Mouse (Mus musculus) CH12.LX (cell line): ENCODE measurements around the gene Pkib. TPM values are rescaled to one million over a fixed set of nuclear protein-coding genes. Genes with fewer than 3 reads are reported as not detected.

Experiments used
- DNase-seq: peaks from one replicate; pipeline ENCODE4 v3.0.0-alpha.2; 2013; ENCODE audit errors: extremely low read depth
- H3K27ac ChIP-seq: 2 replicates; pipeline ENCODE4 v1.5.1; 2012; ENCODE audit warnings: low read depth, mild to moderate bottlenecking, control low read depth, moderate library complexity; ENCODE audit not compliant: insufficient read depth
- H3K27me3 ChIP-seq: replicated peaks from 2 replicates; pipeline ENCODE3; 2012; ENCODE audit warnings: inconsistent platforms
- H3K36me3 ChIP-seq, 2 experiments: replicated peaks in 1 of 2; 2 replicates each; pipeline versions ENCODE3 to v1.6.1; 2012; ENCODE audit warnings: inconsistent platforms in 1 of 2, low read length in 1 of 2, mild to moderate bottlenecking in 1 of 2, mixed read lengths in 1 of 2, moderate library complexity in 1 of 2; ENCODE audit not compliant: control insufficient read depth in 1 of 2, insufficient read depth in 1 of 2
- H3K4me1 ChIP-seq, 2 experiments: 2 replicates each; pipeline ENCODE4 v1.6.1; 2012; ENCODE audit warnings: inconsistent platforms in 1 of 2, moderate library complexity in 1 of 2; ENCODE audit not compliant: insufficient read depth in 2 of 2, control insufficient read depth in 1 of 2
- H3K4me2 ChIP-seq: 2 replicates; pipeline ENCODE4 v1.6.1; 2012; ENCODE audit warnings: low read depth, mild to moderate bottlenecking, control low read depth; ENCODE audit not compliant: poor library complexity, insufficient read depth, severe bottlenecking
- H3K4me3 ChIP-seq, 3 experiments: fragments of 150-350 bp in 1 of 3; sonication (generic) in 1 of 3; replicated peaks in 1 of 3; 2 replicates each; pipeline versions ENCODE3 to v1.5.1; 2011 to 2012; ENCODE audit warnings: low read depth in 2 of 3, low read length in 2 of 3, mild to moderate bottlenecking in 2 of 3, moderate library complexity in 2 of 3, control low read depth in 1 of 3, improper control_type of control experiment in 1 of 3, inconsistent platforms in 1 of 3, mixed read lengths in 1 of 3; ENCODE audit not compliant: poor library complexity in 1 of 3
- H3K79me2 ChIP-seq: replicated peaks from 2 replicates; pipeline ENCODE4 v1.6.1; 2012; ENCODE audit warnings: mild to moderate bottlenecking, moderate library complexity; ENCODE audit not compliant: control insufficient read depth, poor library complexity, insufficient read depth, severe bottlenecking; ENCODE audit errors: extremely low read depth
- H3K9ac ChIP-seq: 2 replicates; pipeline ENCODE4 v1.6.1; 2012; ENCODE audit warnings: low read depth, mild to moderate bottlenecking, control low read depth, moderate library complexity; ENCODE audit not compliant: insufficient read depth
- H3K9me3 ChIP-seq: replicated peaks from 2 replicates; pipeline ENCODE3; 2012; ENCODE audit warnings: low read length, inconsistent platforms, mixed read lengths
- BHLHE40 ChIP-seq: IDR thresholded peaks from 2 replicates; pipeline ENCODE4 v1.6.1; 2011; ENCODE audit warnings: mild to moderate bottlenecking, low read depth, low read length, improper control_type of control experiment
- CHD1 ChIP-seq: IDR thresholded peaks from 2 replicates; pipeline ENCODE4 v1.6.1; 2012; ENCODE audit warnings: low read depth, low read length, improper control_type of control experiment, inconsistent platforms
- CHD2 ChIP-seq: IDR thresholded peaks from 2 replicates; pipeline ENCODE4 v1.6.1; 2011; ENCODE audit warnings: low read length, improper control_type of control experiment
- E2F4 ChIP-seq: IDR thresholded peaks from 2 replicates; pipeline ENCODE4 v1.6.1; 2011; ENCODE audit warnings: low read depth, low read length, improper control_type of control experiment; ENCODE audit not compliant: insufficient replicate concordance
- ELF1 ChIP-seq: IDR thresholded peaks from 2 replicates; pipeline ENCODE4 v1.6.1; 2014; ENCODE audit warnings: low read depth, mild to moderate bottlenecking, inconsistent platforms, low read length, improper control_type of control experiment
- EP300 ChIP-seq: IDR thresholded peaks from 2 replicates; pipeline ENCODE4 v1.6.1; 2011; ENCODE audit warnings: low read length, improper control_type of control experiment
- ETS1 ChIP-seq: conservative IDR thresholded peaks from 2 replicates; pipeline ENCODE4 v1.6.1; 2012; ENCODE audit warnings: low read depth, mild to moderate bottlenecking, inconsistent platforms, low read length, improper control_type of control experiment, moderate library complexity
- KAT2A ChIP-seq: IDR thresholded peaks from 2 replicates; pipeline ENCODE4 v1.6.1; 2012; ENCODE audit warnings: low read length, improper control_type of control experiment, inconsistent platforms; ENCODE audit not compliant: insufficient replicate concordance
- MAFK ChIP-seq: IDR thresholded peaks from 2 replicates; pipeline ENCODE4 v1.6.1; 2011; ENCODE audit warnings: low read length, improper control_type of control experiment; ENCODE audit not compliant: insufficient replicate concordance
- MAX ChIP-seq: IDR thresholded peaks from 2 replicates; pipeline ENCODE4 v1.6.1; 2011; ENCODE audit warnings: low read length, improper control_type of control experiment
- MAZ ChIP-seq: IDR thresholded peaks from 2 replicates; pipeline ENCODE4 v1.6.1; 2012; ENCODE audit warnings: low read depth, mild to moderate bottlenecking, inconsistent platforms, low read length, improper control_type of control experiment, moderate library complexity
- MEF2A ChIP-seq: IDR thresholded peaks from 2 replicates; pipeline ENCODE4 v1.6.1; 2014; ENCODE audit warnings: low read depth, mild to moderate bottlenecking, inconsistent platforms, low read length, improper control_type of control experiment, borderline replicate concordance
- MXI1 ChIP-seq: IDR thresholded peaks from 2 replicates; pipeline ENCODE4 v1.6.1; 2011; ENCODE audit warnings: mild to moderate bottlenecking, low read depth, low read length, improper control_type of control experiment
- NELFE ChIP-seq: IDR thresholded peaks from 2 replicates; pipeline ENCODE4 v1.6.1; 2011; ENCODE audit warnings: low read depth, low read length, improper control_type of control experiment
- PAX5 ChIP-seq: IDR thresholded peaks from 2 replicates; pipeline ENCODE4 v1.6.1; 2012; ENCODE audit warnings: low read length, inconsistent platforms, mixed read lengths
- POLR2AphosphoS2 ChIP-seq: IDR thresholded peaks from 2 replicates; pipeline ENCODE4 v1.6.1; 2011; ENCODE audit warnings: low read depth, low read length, improper control_type of control experiment
- RAD21 ChIP-seq: IDR thresholded peaks from 2 replicates; pipeline ENCODE4 v1.6.1; 2011; ENCODE audit warnings: low read depth, mild to moderate bottlenecking, low read length, improper control_type of control experiment, moderate library complexity
- RCOR1 ChIP-seq: conservative IDR thresholded peaks from 2 replicates; pipeline ENCODE4 v1.6.1; 2012; ENCODE audit warnings: low read depth, mild to moderate bottlenecking, inconsistent platforms, low read length, improper control_type of control experiment
- SMC3 ChIP-seq: IDR thresholded peaks from 2 replicates; pipeline ENCODE4 v1.6.1; 2011; ENCODE audit warnings: low read depth, low read length, improper control_type of control experiment
- TBP ChIP-seq: conservative IDR thresholded peaks from 2 replicates; pipeline ENCODE4 v1.6.1; 2011; ENCODE audit warnings: low read depth, low read length, improper control_type of control experiment
- TCF12 ChIP-seq: IDR thresholded peaks from 2 replicates; pipeline ENCODE4 v1.6.1; 2014; ENCODE audit warnings: low read depth, mild to moderate bottlenecking, inconsistent platforms, low read length, improper control_type of control experiment
- UBTF ChIP-seq: IDR thresholded peaks from 2 replicates; pipeline ENCODE4 v1.6.1; 2012; ENCODE audit warnings: low read depth, mild to moderate bottlenecking, inconsistent platforms, low read length, improper control_type of control experiment, moderate library complexity
- USF1 ChIP-seq: IDR thresholded peaks from 2 replicates; pipeline ENCODE4 v1.6.1; 2014; ENCODE audit warnings: low read depth, mild to moderate bottlenecking, inconsistent platforms, low read length, improper control_type of control experiment
- USF2 ChIP-seq: conservative IDR thresholded peaks from 2 replicates; pipeline ENCODE4 v1.6.1; 2011; ENCODE audit warnings: low read depth, low read length, improper control_type of control experiment
- ZKSCAN1 ChIP-seq: IDR thresholded peaks from 2 replicates; pipeline ENCODE4 v1.6.1; 2012; ENCODE audit warnings: low read depth, inconsistent platforms, low read length, improper control_type of control experiment, borderline replicate concordance
- dilution Hi-C: fragments of 300-500 bp; cut with MboI; formaldehyde crosslinking; loops from 2 replicates; pipeline ENCODE4 v1.14.3; 2020; ENCODE audit warnings: low sequenced_read_pairs; ENCODE audit not compliant: extremely low pct_unique_long_range_greater_than_20kb, extremely low pct_ligation_motif_present
- in situ Hi-C: fragments of 300-500 bp; cut with MboI; formaldehyde crosslinking; loops from 3 replicates; pipeline ENCODE4 v1.14.3; 2019; ENCODE audit warnings: low sequenced_read_pairs, low pct_ligation_motif_present, low pct_unique_long_range_greater_than_20kb, mixed read lengths
- polyA plus RNA-seq: library from polyadenylated mRNA; unstranded; fragments of >175 nt; gene quantifications from 2 replicates; pipeline ENCODE4 v1.2.1, GENCODE M21; 2012; ENCODE audit warnings: low read depth; ENCODE audit not compliant: insufficient read length
- total RNA-seq, 2 experiments: library from RNA; depleted of rRNA; stranded (reverse); fragments of 300-350 nt in 1 of 2; fragments of >200 nt in 1 of 2; gene quantifications; 2 replicates each; pipeline ENCODE4 v1.2.3; 2012 to 2014

Gene Pkib
- total and polyA plus RNA-seq, 3 experiments: 1.3 to 4.1 (median 1.9) TPM

- Histone ChIP-seq H3K79me2 (no peaks in the 10 kb centered on the region), H3K36me3 (no peaks in the 10 kb centered on the region), H3K4me2 (no peak overlapping the region), H3K9ac (no peak overlapping the region), H3K9me3 (no peaks in the 10 kb centered on the region), H3K27me3 (no peaks in the 10 kb centered on the region), H3K4me3 (no peak overlapping the region), H3K4me1 (peaks cover 0 to 3% of the 10 kb centered on the region in 2 experiments; a peak in 1 of 4 replicates), H3K27ac (no peak overlapping the region)
- in situ Hi-C loops: no loop called here
- dilution Hi-C loops: no loop called here
- TF ChIP-seq CHD1: no peak
- TF ChIP-seq RCOR1: no peak
- no peak for TF ChIP-seq TBP
- TF ChIP-seq CHD2: no peak
- TF ChIP-seq MAFK: no peak
- no peak for TF ChIP-seq MXI1
- TF ChIP-seq ELF1: no peak
- TF ChIP-seq SMC3: no peak
- no peak for TF ChIP-seq EP300
- TF ChIP-seq MAX: no peak
- no peak for TF ChIP-seq MAZ
- no peak for TF ChIP-seq PAX5
- no peak for TF ChIP-seq MEF2A
- DNase-seq: no peak
Observed at GRCm38 (mm10) chr10:57594266-57594665, 37.5 kb upstream of the Pkib start.

- dilution Hi-C loops (no loop called here), in situ Hi-C loops (no loop called here)
- H3K4me3 ChIP-seq: no peak overlapping the region
- no peak overlapping the region for H3K4me2 ChIP-seq
- no peaks in the 10 kb centered on the region for H3K36me3 ChIP-seq
- no peak for DNase-seq
- no peaks in the 10 kb centered on the region for H3K79me2 ChIP-seq
- H3K27me3 ChIP-seq: no peaks in the 10 kb centered on the region
- H3K9ac ChIP-seq: no peak overlapping the region
- no peaks in the 10 kb centered on the region for H3K9me3 ChIP-seq
- H3K4me1 ChIP-seq: peaks cover 2 to 11% of the 10 kb centered on the region in 2 experiments; a peak in 2 of 4 replicates
- H3K27ac ChIP-seq: no peak overlapping the region
- TF ChIP-seq BHLHE40 (no peak), MAZ (no peak), UBTF (no peak), TCF12 (no peak), NELFE (no peak), KAT2A (no peak), USF2 (no peak), PAX5 (no peak), ZKSCAN1 (no peak), E2F4 (no peak), RAD21 (no peak), POLR2AphosphoS2 (no peak), ETS1 (no peak), USF1 (no peak)
Observed at GRCm38 (mm10) chr10:57597172-57597571, 34.6 kb upstream of the Pkib start.
